Mouse (Mus musculus) CD4-positive, CD25-positive, alpha-beta regulatory T cell, adult 4 months (primary cell): ENCODE data around the gene Hspb2. TPM values are rescaled to one million over a fixed set of nuclear protein-coding genes. Genes with fewer than 3 reads are reported as not detected.

Experiments
- ATAC-seq: one replicate; pipeline ENCODE4 v1.8.0; 2017
- polyA plus RNA-seq, 2 experiments: library from polyadenylated mRNA; unstranded; fragments of 100-300 nt; shearing (Covaris generic); gene quantifications; one replicate each; pipeline ENCODE4 v1.2.1; 2017

The Hspb2 gene
- polyA plus RNA-seq, 2 experiments from 2014 or later = not detected

- no peak for ATAC-seq
These were observed 43.0 kb downstream of the Hspb2 start for GRCm38 (mm10) chr9:50709108-50709507.

- ATAC-seq = no peak
These were observed 47.2 kb downstream of the Hspb2 start for GRCm38 (mm10) chr9:50704907-50705306.

Other genes starting within 250 kb of the Hspb2 start
- gene Pts, start 223.6 kb downstream of the Hspb2 start, polyA plus RNA-seq = 100 to 1,000 TPM; 104 to 120 TPM
- gene Il18, start 197.5 kb downstream of the Hspb2 start, polyA plus RNA-seq = 1 to 10 TPM; 6.1 to 7.4 TPM
- gene Bco2, start 197.2 kb downstream of the Hspb2 start, polyA plus RNA-seq = 1 to 10 TPM in 1 of 2 experiments, under 1 TPM in 1; 0.15 to 2.1 TPM
- gene Tex12, start 191.0 kb downstream of the Hspb2 start, polyA plus RNA-seq = not detected
- gene Sdhd, start 148.5 kb downstream of the Hspb2 start, polyA plus RNA-seq = 100 to 1,000 TPM; 152 to 183 TPM
- 100 to 1,000 TPM in 1 of 2 experiments, 10 to 100 TPM in 1; 82.9 to 101 TPM for gene Timm8b, start 148.4 kb downstream of the Hspb2 start, polyA plus RNA-seq
- under 1 TPM; 0.38 to 0.56 TPM for gene Pih1d2, start 135.0 kb downstream of the Hspb2 start, polyA plus RNA-seq
- gene Nkapd1, start 134.9 kb downstream of the Hspb2 start, polyA plus RNA-seq = 10 to 100 TPM; 15.1 to 17.0 TPM
- gene Dlat, start 92.6 kb downstream of the Hspb2 start, polyA plus RNA-seq = 10 to 100 TPM; 13.4 to 13.6 TPM
- gene Dixdc1, start 12.8 kb downstream of the Hspb2 start, polyA plus RNA-seq = under 1 TPM in 1 of 2 experiments, not detected in 1; 0.19 TPM
- not detected for gene 2310030G06Rik, start 5.8 kb downstream of the Hspb2 start, polyA plus RNA-seq
- gene Cryab, start 1.0 kb downstream of the Hspb2 start, polyA plus RNA-seq = not detected
- gene Fdxacb1, start 15.9 kb upstream of the Hspb2 start, polyA plus RNA-seq = 10 to 100 TPM in 1 of 2 experiments, 1 to 10 TPM in 1; 6.5 to 17.9 TPM
- 1 to 10 TPM; 9.2 to 9.9 TPM for gene Alg9, start 22.7 kb upstream of the Hspb2 start, polyA plus RNA-seq
- 10 to 100 TPM; 18.2 to 23.2 TPM for gene 1110032A03Rik, start 23.2 kb upstream of the Hspb2 start, polyA plus RNA-seq
- 10 to 100 TPM; 58.6 to 79.7 TPM for gene Ppp2r1b, start 92.9 kb upstream of the Hspb2 start, polyA plus RNA-seq